Comparison of ENCODE assay signal across 8 mouse cellular contexts in genomic region chr10:30537734-30538537, GRCm38 (mm10).
DNase-seq lines count a peak whose midpoint lies in the region; ATAC-seq and TF ChIP-seq lines count a peak whose summit lies in the region.
"Had no signal": no experiment of that assay in that cellular context is flagged by ENCODE, and none has a peak within 500 bp of the region (broad histone marks: within the 10 kb centered on the region; RNA-seq: fewer than 3 reads in every experiment).

No protein-coding gene starts in this region.

- H3K27ac ChIP-seq in forebrain, embryonic 14.5 days (ENCODE audit: low read depth, low read length): no peak overlapping the region
- H3K27ac ChIP-seq in neural tube, embryonic 13.5 days (replicated peaks): no peak overlapping the region

- ATAC-seq in forebrain, embryonic 14.5 days: peak; percentile 87
- ATAC-seq in neural tube, embryonic 13.5 days (ENCODE audit: low read depth): peak; percentile 74; the same call in 1 of the 2 replicates

- 0 out of 2 replicates have a peak, but pooled peaks have one; percentile 20 for TF ChIP-seq CTCF in lung, adult 2 months (IDR thresholded peaks at IDR 0.05; ENCODE audit: insufficient read depth, low read length)

- no peak overlapping the region for H3K4me2 ChIP-seq in forebrain, embryonic 14.5 days (ENCODE audit: low read length)
- H3K4me2 ChIP-seq in neural tube, embryonic 13.5 days: no peak overlapping the region

- no peak overlapping the region for H3K4me3 ChIP-seq in lung, adult 2 months (replicated peaks; ENCODE audit: extremely low read depth, low read depth, low read length)
- no peak overlapping the region for H3K4me3 ChIP-seq in forebrain, embryonic 14.5 days (ENCODE audit: low read depth, low read length)
- no peak overlapping the region for H3K4me3 ChIP-seq in neural tube, embryonic 13.5 days
- H3K4me3 ChIP-seq: erythroblast, embryonic 14.5 days had no signal

- DNase-seq in lung, adult 2 months: no peak
- no peak for DNase-seq in lung, postnatal 25 days (ENCODE audit: low spot score)
- peak; percentile 43 for DNase-seq in adipocyte (ENCODE audit: low spot score)
- DNase-seq in forebrain, embryonic 14.5 days (ENCODE audit: low spot score): peak; percentile 80
- DNase-seq in layer of hippocampus, postnatal 14 days (ENCODE audit: low spot score in 2 of 2): peak; percentile 24 to 70
- DNase-seq in Muller cell, postnatal 12 days (ENCODE audit: inconsistent ontology term): no peak

- no peak overlapping the region for H3K9ac ChIP-seq in forebrain, embryonic 14.5 days (ENCODE audit: low read length)
- no peak overlapping the region for H3K9ac ChIP-seq in neural tube, embryonic 13.5 days

- H3K27me3 ChIP-seq in forebrain, embryonic 14.5 days (replicated peaks; ENCODE audit: control insufficient read depth, insufficient read depth, low read length): no peaks in the 10 kb centered on the region
- no peaks in the 10 kb centered on the region for H3K27me3 ChIP-seq in neural tube, embryonic 13.5 days

- no peaks in the 10 kb centered on the region for H3K9me3 ChIP-seq in forebrain, embryonic 14.5 days (replicated peaks; ENCODE audit: control insufficient read depth, low read length)
- H3K9me3 ChIP-seq in neural tube, embryonic 13.5 days: no peaks in the 10 kb centered on the region

- 65% methylated on average over 10 of the region's 10 CpGs for WGBS in lung, adult 2 months
- WGBS in forebrain, embryonic 14.5 days: 72% methylated on average over 10 of the region's 10 CpGs
- 74% methylated on average over 10 of the region's 10 CpGs for WGBS in neural tube, embryonic 13.5 days

- no peak for TF ChIP-seq POLR2A in lung, adult 2 months (IDR thresholded peaks at IDR 0.05; ENCODE audit: borderline replicate concordance, extremely low read depth, low read depth, low read length)

- H3K4me1 ChIP-seq in lung, adult 2 months (ENCODE audit: control insufficient read depth, insufficient read depth, low read length): peaks cover 3% of the 10 kb centered on the region
- H3K4me1 ChIP-seq in forebrain, embryonic 14.5 days (ENCODE audit: control insufficient read depth, insufficient read depth, low read length): no peaks in the 10 kb centered on the region
- H3K4me1 ChIP-seq in neural tube, embryonic 13.5 days (replicated peaks): no peaks in the 10 kb centered on the region

- H3K36me3 ChIP-seq in forebrain, embryonic 14.5 days (ENCODE audit: control insufficient read depth, insufficient read depth, low read length): peaks cover 24% of the 10 kb centered on the region
- peaks cover 33% of the 10 kb centered on the region for H3K36me3 ChIP-seq in neural tube, embryonic 13.5 days

Comparison
In these comparisons a context has a peak if more than half of its experiments do, and no peak if none do; other contexts are left out.
1. DNase-seq: peak in adipocyte (single experiment), forebrain, embryonic 14.5 days (single experiment) and layer of hippocampus, postnatal 14 days (2 of 2); none in lung, adult 2 months (single experiment), lung, postnatal 25 days (single experiment) and Muller cell, postnatal 12 days (single experiment).